Comparison of ENCODE assay signal across 8 mouse cellular contexts in the genomic region with DNA sequence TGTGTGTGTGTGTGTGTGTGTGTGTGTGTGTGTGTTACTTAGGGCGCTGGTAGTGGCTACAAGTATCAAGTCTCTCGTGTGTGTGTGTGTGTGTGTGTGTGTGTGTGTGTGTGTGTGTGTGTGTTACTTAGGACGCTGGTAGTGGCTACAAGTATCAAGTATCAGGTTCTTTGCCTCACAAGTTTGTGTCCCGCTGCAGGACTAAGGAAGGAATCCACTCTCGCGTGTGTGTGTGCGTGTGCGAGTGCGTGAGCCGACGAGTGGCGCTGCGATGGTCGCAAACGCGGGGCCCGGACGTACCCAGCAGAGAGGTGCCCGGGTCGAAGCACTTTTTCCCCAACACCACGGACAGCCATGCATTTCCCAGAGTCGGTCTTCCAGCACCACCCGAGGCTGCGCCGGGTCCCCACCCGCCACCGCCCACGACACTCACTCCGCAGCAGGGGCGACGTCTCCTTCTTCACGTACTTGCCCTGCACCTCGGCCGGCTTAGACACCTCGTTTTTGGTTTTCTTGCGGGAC. TPM values are rescaled to one million over a fixed set of nuclear protein-coding genes. Genes with fewer than 3 reads are reported as not detected.
DNase-seq lines count a peak whose midpoint lies in the region; ATAC-seq and TF ChIP-seq lines count a peak whose summit lies in the region.

No protein-coding gene starts in this region.

- intact Hi-C loops in gastrocnemius, postnatal 14 days (cut with DNase I; ENCODE audit: low total_unique reads): no loop called here

- TF ChIP-seq CTCF in cortical plate, adult 2 months (IDR thresholded peaks at IDR 0.05; ENCODE audit: extremely low read depth, insufficient read depth, low read length): no peak

- H3K4me1 ChIP-seq in cortical plate, adult 2 months (ENCODE audit: control insufficient read depth, insufficient read depth, low read length): peaks cover 2% of the 10 kb centered on the region; the same call in 1 of the 2 replicates
- no peaks in the 10 kb centered on the region for H3K4me1 ChIP-seq in kidney, embryonic 14.5 days (ENCODE audit: control insufficient read depth, insufficient read depth, low read length)

- H3K9ac ChIP-seq in kidney, embryonic 14.5 days (ENCODE audit: low read depth, low read length): peak overlapping the region; percentile 96

- WGBS in kidney, embryonic 14.5 days: under 1% methylated on average over 34 of the region's 36 CpGs

- H3K9me3 ChIP-seq in kidney, embryonic 14.5 days (ENCODE audit: control insufficient read depth, low read length): no peaks in the 10 kb centered on the region

- peaks cover 27% of the 10 kb centered on the region for H3K36me3 ChIP-seq in kidney, embryonic 14.5 days (ENCODE audit: control insufficient read depth, insufficient read depth, low read length)

- H3K27me3 ChIP-seq in kidney, embryonic 14.5 days (ENCODE audit: control insufficient read depth, insufficient read depth, low read length): no peaks in the 10 kb centered on the region

- no peak for TF ChIP-seq POLR2A in cortical plate, adult 2 months (IDR thresholded peaks at IDR 0.05; ENCODE audit: extremely low read depth, insufficient read depth, low read length)

- H3K4me2 ChIP-seq in kidney, embryonic 14.5 days (replicated peaks; ENCODE audit: low read depth, low read length): peak overlapping the region; percentile 71

- ATAC-seq in kidney, embryonic 14.5 days (ENCODE audit: low FRiP score, low TSS enrichment): peak; percentile 64

- peak overlapping the region; percentile 75 for H3K27ac ChIP-seq in cortical plate, adult 2 months (ENCODE audit: insufficient read depth, low read length)
- peak overlapping the region; percentile 81 for H3K27ac ChIP-seq in kidney, embryonic 14.5 days (ENCODE audit: low read depth, low read length)

- peak; percentile 62 for DNase-seq in adrenal gland, postnatal 14 days
- no peak for DNase-seq in adrenal gland, adult 2 months
- peak; percentile 58 for DNase-seq in CD4-positive, CD25-positive, alpha-beta regulatory T cell, adult 2 months (ENCODE audit: low read depth, low spot score)
- DNase-seq in gastrocnemius, postnatal 14 days: peak; percentile 31
- peak; percentile 54 for DNase-seq in lung, postnatal 10 days
- peak; percentile 51 for DNase-seq in retina, embryonic 14.5 days (ENCODE audit: low spot score)

- H3K4me3 ChIP-seq in cortical plate, adult 2 months (ENCODE audit: insufficient read depth, low read length): peak overlapping the region; percentile 91
- peak overlapping the region; percentile 87 for H3K4me3 ChIP-seq in kidney, embryonic 14.5 days (ENCODE audit: low read length)

RNA-seq across cellular contexts. Expression of a gene that starts 0.5 kb away (rescaled TPM):
- 45.7 and 49.3 TPM in 2 replicates for total RNA-seq in adrenal gland, postnatal 14 days (2021)
- total RNA-seq in adrenal gland, adult 2 months (2021): 10 to 100 TPM; 51.8 to 56.7 TPM
- polyA plus RNA-seq in adrenal gland, adult 2 months (2012; rRNA removed): 4.2 and 5.3 TPM in 2 replicates
- 19.9 and 20.1 TPM in 2 replicates for polyA plus RNA-seq in cortical plate, adult 2 months (2012; rRNA removed)
- total RNA-seq in gastrocnemius, postnatal 14 days (2021): 10 to 100 TPM; 27.9 to 31.0 TPM
- polyA plus RNA-seq in kidney, embryonic 14.5 days (2014; fragmentation: Nextera tagmentation; extraction: Ambion mirVana): 10.0 and 10.8 TPM in 2 replicates
